Mouse (Mus musculus) CH12.LX (cell line): ENCODE results near the gene Bdkrb2.

ENCODE experiments used
- CTCF ChIP-seq, 2 experiments: IDR thresholded peaks in 1 of 2; conservative IDR thresholded peaks in 1 of 2; 2 replicates each; pipeline ENCODE4 v1.5.1; 2011 to 2012; ENCODE audit warnings: low read depth in 2 of 2, low read length in 2 of 2, improper control_type of control experiment in 1 of 2, inconsistent platforms in 1 of 2, mild to moderate bottlenecking in 1 of 2, moderate library complexity in 1 of 2
- ETS1 ChIP-seq: conservative IDR thresholded peaks from 2 replicates; pipeline ENCODE4 v1.6.1; 2012; ENCODE audit warnings: low read depth, mild to moderate bottlenecking, inconsistent platforms, low read length, improper control_type of control experiment, moderate library complexity
- POLR2AphosphoS2 ChIP-seq: IDR thresholded peaks from 2 replicates; pipeline ENCODE4 v1.6.1; 2011; ENCODE audit warnings: low read depth, low read length, improper control_type of control experiment
- TCF12 ChIP-seq: IDR thresholded peaks from 2 replicates; pipeline ENCODE4 v1.6.1; 2014; ENCODE audit warnings: low read depth, mild to moderate bottlenecking, inconsistent platforms, low read length, improper control_type of control experiment

- no peak for TF ChIP-seq ETS1
- no peak for TF ChIP-seq CTCF (conservative IDR thresholded peaks at IDR 0.05 in 1 of 2, IDR thresholded peaks at IDR 0.05 in 1 of 2; ENCODE audit: low read depth in 2 of 2, low read length in 2 of 2)
- TF ChIP-seq POLR2AphosphoS2 = no peak
- TF ChIP-seq TCF12 = no peak
Observed at GRCm38 (mm10) chr12:105603904-105604303, 40.9 kb downstream of the Bdkrb2 start.
